Mouse (Mus musculus) MEL (cell line): ENCODE results near the gene Syna.

Source experiments
- CTCF ChIP-seq, 3 experiments: IDR thresholded peaks in 2 of 3; conservative IDR thresholded peaks in 1 of 3; 2 replicates each; pipeline ENCODE4 v1.5.1; 2011 to 2012; ENCODE audit warnings: low read length in 3 of 3, low read depth in 2 of 3, mild to moderate bottlenecking in 2 of 3, improper control_type of control experiment in 1 of 3, inconsistent platforms in 1 of 3, mixed read lengths in 1 of 3, moderate library complexity in 1 of 3; ENCODE audit not compliant: control insufficient read depth in 1 of 3, insufficient read depth in 1 of 3, poor library complexity in 1 of 3, severe bottlenecking in 1 of 3
- KAT2A ChIP-seq: conservative IDR thresholded peaks from 2 replicates; pipeline ENCODE4 v1.6.1; 2012; ENCODE audit warnings: low read depth, low read length, improper control_type of control experiment, inconsistent platforms
- POLR2A ChIP-seq, 2 experiments: IDR thresholded peaks; 2 replicates each; pipeline ENCODE4 v1.6.1; 2011 to 2012; ENCODE audit warnings: low read length in 2 of 2, mild to moderate bottlenecking in 2 of 2, control low read depth in 1 of 2, improper control_type of control experiment in 1 of 2, low read depth in 1 of 2, moderate library complexity in 1 of 2; ENCODE audit not compliant: control insufficient read depth in 1 of 2, insufficient read depth in 1 of 2, poor library complexity in 1 of 2

GRCm38 (mm10) chr5:134571730-134572507 is 11.9 kb upstream of the Syna start:
- no peak for TF ChIP-seq CTCF (IDR thresholded peaks at IDR 0.05 in 2 of 3, conservative IDR thresholded peaks at IDR 0.05 in 1 of 3; ENCODE audit: control insufficient read depth in 1 of 3, insufficient read depth in 1 of 3, low read depth in 2 of 3, low read length in 3 of 3, poor library complexity in 1 of 3, severe bottlenecking in 1 of 3)
- TF ChIP-seq POLR2A (IDR thresholded peaks at IDR 0.05; ENCODE audit: control insufficient read depth in 1 of 2, insufficient read depth in 1 of 2, low read depth in 1 of 2, low read length in 2 of 2, poor library complexity in 1 of 2), result no peak
- TF ChIP-seq KAT2A, result no peak
